Mouse (Mus musculus) stomach, postnatal 0 days (tissue): ENCODE results near the gene Wdr34. TPM values are rescaled to one million over a fixed set of nuclear protein-coding genes. Genes with fewer than 3 reads are reported as not detected.

ENCODE experiments used
- ATAC-seq: fragments of 200-750 bp; cut with Nextera tagmentation; 2 replicates; pipeline ENCODE4 v1.8.0; 2017; ENCODE audit not compliant: low FRiP score, low TSS enrichment
- DNase-seq: peaks from one replicate; pipeline ENCODE4 v3.0.0-alpha.2; 2016; ENCODE audit warnings: low spot score
- H3K27ac ChIP-seq: fragments of 300-500 bp; sonication (generic); replicated peaks from 2 replicates; pipeline ENCODE4 v1.5.1; 2014; ENCODE audit warnings: mild to moderate bottlenecking, control low read depth
- H3K27me3 ChIP-seq: fragments of 300-500 bp; sonication (generic); 2 replicates; pipeline ENCODE4 v1.6.1; 2014; ENCODE audit warnings: low read length; ENCODE audit not compliant: control insufficient read depth, insufficient read depth
- H3K36me3 ChIP-seq: fragments of 300-500 bp; sonication (generic); 2 replicates; pipeline ENCODE4 v1.6.1; 2014; ENCODE audit warnings: low read length, mixed read lengths; ENCODE audit not compliant: control insufficient read depth, insufficient read depth
- H3K4me1 ChIP-seq: fragments of 300-500 bp; sonication (generic); replicated peaks from 2 replicates; pipeline ENCODE4 v1.6.1; 2014; ENCODE audit warnings: antibody characterized with exemption; ENCODE audit not compliant: control insufficient read depth, insufficient read depth
- H3K4me2 ChIP-seq: fragments of 300-500 bp; sonication (generic); replicated peaks from 2 replicates; pipeline ENCODE4 v1.6.1; 2014; ENCODE audit warnings: low read depth, mild to moderate bottlenecking, control low read depth, moderate library complexity
- H3K4me3 ChIP-seq: fragments of 300-500 bp; sonication (generic); 2 replicates; pipeline ENCODE4 v1.5.1; 2014; ENCODE audit warnings: low read depth, low read length, control low read depth
- H3K9ac ChIP-seq: fragments of 300-500 bp; sonication (generic); 2 replicates; pipeline ENCODE4 v1.6.1; 2014; ENCODE audit warnings: mild to moderate bottlenecking, low read length, control low read depth, mixed read lengths
- H3K9me3 ChIP-seq: fragments of 300-500 bp; sonication (generic); 2 replicates; pipeline ENCODE4 v1.6.1; 2016; ENCODE audit warnings: low read length; ENCODE audit not compliant: control insufficient read depth
- CTCF ChIP-seq: IDR thresholded peaks from 2 replicates; pipeline ENCODE4 v1.5.1; 2016; ENCODE audit warnings: antibody characterized with exemption, low read depth, mild to moderate bottlenecking, moderate library complexity
- EP300 ChIP-seq: optimal IDR thresholded peaks from 2 replicates; pipeline ENCODE3; 2016; ENCODE audit warnings: antibody characterized with exemption
- WGBS: fragments of 180-500 bp; shearing (Covaris S2); extraction: QIAGEN DNeasy Blood & Tissue Kit; methylation state at CpG from one replicate; pipeline ENCODE4 v1.1.7; 2014; 5-methylcytosine and 5-hydroxymethylcytosine counted together
- polyA plus RNA-seq: library from polyadenylated mRNA; unstranded; fragments of >200 nt; fragmentation: Nextera tagmentation; extraction: Ambion mirVana; gene quantifications from 2 replicates; pipeline ENCODE4 v1.2.1, GENCODE M21; 2015

Wdr34 gene
- polyA plus RNA-seq, 1 experiment from 2014 or later, result 10.9 TPM

DNA sequence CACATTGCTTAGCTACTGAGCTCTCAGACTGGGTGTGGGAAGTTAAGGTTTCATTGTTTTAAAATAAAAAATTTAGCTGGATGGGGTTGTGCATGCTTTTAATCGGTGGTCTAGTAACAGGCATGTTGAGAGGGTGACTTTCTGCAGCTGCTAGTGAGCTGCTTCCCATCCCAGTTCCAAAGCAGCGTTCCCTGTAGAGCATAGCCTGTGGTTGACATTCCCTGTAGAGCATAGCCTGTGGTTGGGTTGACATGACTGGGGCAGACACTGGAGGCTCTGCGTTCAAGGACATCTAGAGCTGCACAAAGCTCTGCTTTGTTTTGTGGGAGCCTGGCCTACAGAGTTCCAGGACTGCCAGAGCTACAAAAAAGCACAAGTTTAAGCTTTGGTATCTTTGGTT is 24.6 kb upstream of the Wdr34 start:
- no peak for TF ChIP-seq EP300
- TF ChIP-seq CTCF, result no peak
- Histone ChIP-seq H3K9ac (no peak overlapping the region), H3K4me1 (peaks cover 1% of the 10 kb centered on the region; the same call in 1 of the 2 replicates), H3K36me3 (peaks cover 3% of the 10 kb centered on the region; the same call in 1 of the 2 replicates), H3K27ac (no peak overlapping the region), H3K4me2 (no peak overlapping the region), H3K9me3 (no peaks in the 10 kb centered on the region), H3K27me3 (no peaks in the 10 kb centered on the region), H3K4me3 (no peak overlapping the region)
- WGBS, result 79% methylated on average over 3 of the region's 3 CpGs
- DNase-seq, result no peak
- no peak for ATAC-seq

DNA sequence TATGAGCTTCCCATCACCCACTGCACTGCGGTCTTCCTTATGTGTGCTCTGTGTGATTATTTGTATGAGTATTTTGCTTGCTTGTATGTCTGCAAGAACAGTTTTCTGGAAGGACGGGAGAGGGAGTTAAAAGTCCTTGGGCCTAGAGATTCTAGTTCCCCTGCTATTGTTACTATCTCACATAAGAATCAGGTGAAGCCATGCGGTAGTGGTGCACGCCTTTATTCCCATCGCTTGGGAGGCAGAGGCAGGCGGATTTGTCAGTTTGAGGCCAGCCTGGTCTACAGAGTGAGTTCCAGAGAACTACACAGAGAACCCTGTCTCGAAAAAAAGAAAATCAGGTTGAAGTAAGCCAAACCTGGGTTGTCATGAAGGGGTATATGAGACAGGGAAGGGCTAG is 24.2 kb upstream of the Wdr34 start:
- no peak for TF ChIP-seq EP300
- TF ChIP-seq CTCF, result no peak
- no peak overlapping the region for H3K4me2 ChIP-seq
- H3K9ac ChIP-seq, result no peak overlapping the region
- H3K36me3 ChIP-seq, result peaks cover 3% of the 10 kb centered on the region; the same call in 1 of the 2 replicates
- no peaks in the 10 kb centered on the region for H3K9me3 ChIP-seq
- no peaks in the 10 kb centered on the region for H3K27me3 ChIP-seq
- 72% methylated on average over 7 of the region's 7 CpGs for WGBS
- ATAC-seq (no peak), DNase-seq (no peak)
- no peak overlapping the region for H3K4me3 ChIP-seq
- no peaks in the 10 kb centered on the region for H3K4me1 ChIP-seq
- no peak overlapping the region for H3K27ac ChIP-seq

DNA sequence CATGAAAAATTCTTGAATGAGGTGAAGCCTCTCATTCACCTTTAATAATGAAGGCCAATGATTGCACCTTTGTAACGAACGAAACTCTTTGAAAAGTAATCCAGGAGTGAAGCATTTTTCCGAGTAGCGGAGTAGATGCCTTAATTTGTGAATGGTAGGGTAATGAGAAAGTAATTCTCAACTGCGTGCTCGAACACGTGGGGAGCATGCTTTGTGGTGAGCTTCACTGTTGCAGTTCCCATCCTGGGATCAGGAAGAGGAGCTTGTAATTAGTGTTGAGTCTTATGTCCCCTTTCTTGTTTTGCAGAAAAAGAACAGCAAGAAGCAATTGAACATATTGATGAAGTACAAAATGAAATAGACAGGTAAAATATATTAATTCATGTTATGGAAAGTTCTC is 19.3 kb upstream of the Wdr34 start:
- Histone ChIP-seq H3K27me3 (no peaks in the 10 kb centered on the region), H3K36me3 (no peaks in the 10 kb centered on the region), H3K9me3 (no peaks in the 10 kb centered on the region), H3K4me1 (peaks cover 2% of the 10 kb centered on the region; the same call in 1 of the 2 replicates), H3K4me2 (peak overlapping the region; percentile 81), H3K27ac (no peak overlapping the region), H3K9ac (no peak overlapping the region), H3K4me3 (peak overlapping the region; percentile 62)
- DNase-seq (no peak), ATAC-seq (no peak)
- TF ChIP-seq EP300 (no peak), CTCF (no peak)
- 15% methylated on average over 7 of the region's 7 CpGs for WGBS

DNA sequence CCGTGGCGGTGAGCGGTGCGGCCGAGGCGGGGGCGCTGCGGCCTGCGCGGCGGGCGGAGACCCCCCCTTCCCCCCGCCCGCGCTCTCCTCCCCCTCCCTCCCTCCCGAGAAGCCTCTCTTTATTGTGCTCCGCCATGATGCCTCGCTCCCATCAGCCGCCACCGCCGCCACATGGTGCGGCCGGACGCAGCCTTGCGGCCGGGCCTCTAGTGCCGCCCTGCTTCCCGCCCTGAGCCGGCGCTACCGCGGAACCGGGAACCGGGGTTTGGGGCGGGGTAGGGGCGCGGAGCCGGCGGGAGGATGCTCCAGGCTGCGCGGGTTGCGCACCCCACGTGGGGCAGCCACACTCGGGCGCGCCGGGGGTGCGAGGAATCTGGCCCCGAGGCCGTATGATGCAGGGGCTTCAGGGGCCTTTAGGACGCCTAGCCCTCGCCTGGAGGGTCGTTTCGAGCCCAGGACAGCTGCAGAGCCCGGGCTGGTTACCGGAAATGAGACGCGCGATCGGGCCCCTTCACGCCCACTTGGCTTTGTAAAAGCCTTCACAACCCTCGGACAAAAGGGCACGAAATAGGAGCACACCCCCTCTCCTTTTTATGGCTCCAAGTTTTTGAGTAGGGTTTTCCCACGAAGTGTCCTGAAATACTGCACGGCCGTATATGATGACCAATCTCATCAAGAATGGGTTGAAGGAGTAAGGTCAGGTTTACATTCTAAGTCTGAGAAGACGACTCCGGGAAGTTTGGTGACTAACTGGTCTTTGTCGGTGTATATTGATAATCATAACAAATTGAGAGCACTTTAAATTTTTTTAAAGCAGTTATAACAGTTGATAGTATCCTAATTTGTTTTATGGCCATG is 18.6 kb upstream of the Wdr34 start:
- H3K27me3 ChIP-seq, result no peaks in the 10 kb centered on the region
- ATAC-seq (peak; percentile 5; the same call in 1 of the 2 replicates), DNase-seq (peak; percentile 59)
- H3K27ac ChIP-seq, result peak overlapping the region; percentile 99
- no peaks in the 10 kb centered on the region for H3K9me3 ChIP-seq
- no peak for TF ChIP-seq EP300
- TF ChIP-seq CTCF, result 0 out of 2 replicates have a peak, but pooled peaks have one; percentile 3
- H3K4me3 ChIP-seq, result peak overlapping the region; percentile 62
- under 1% methylated on average over 58 of the region's 69 CpGs for WGBS
- H3K9ac ChIP-seq, result peak overlapping the region; percentile 92
- peaks cover 2% of the 10 kb centered on the region; the same call in 1 of the 2 replicates for H3K4me1 ChIP-seq
- H3K4me2 ChIP-seq, result peak overlapping the region; percentile 81
- no peaks in the 10 kb centered on the region for H3K36me3 ChIP-seq

DNA sequence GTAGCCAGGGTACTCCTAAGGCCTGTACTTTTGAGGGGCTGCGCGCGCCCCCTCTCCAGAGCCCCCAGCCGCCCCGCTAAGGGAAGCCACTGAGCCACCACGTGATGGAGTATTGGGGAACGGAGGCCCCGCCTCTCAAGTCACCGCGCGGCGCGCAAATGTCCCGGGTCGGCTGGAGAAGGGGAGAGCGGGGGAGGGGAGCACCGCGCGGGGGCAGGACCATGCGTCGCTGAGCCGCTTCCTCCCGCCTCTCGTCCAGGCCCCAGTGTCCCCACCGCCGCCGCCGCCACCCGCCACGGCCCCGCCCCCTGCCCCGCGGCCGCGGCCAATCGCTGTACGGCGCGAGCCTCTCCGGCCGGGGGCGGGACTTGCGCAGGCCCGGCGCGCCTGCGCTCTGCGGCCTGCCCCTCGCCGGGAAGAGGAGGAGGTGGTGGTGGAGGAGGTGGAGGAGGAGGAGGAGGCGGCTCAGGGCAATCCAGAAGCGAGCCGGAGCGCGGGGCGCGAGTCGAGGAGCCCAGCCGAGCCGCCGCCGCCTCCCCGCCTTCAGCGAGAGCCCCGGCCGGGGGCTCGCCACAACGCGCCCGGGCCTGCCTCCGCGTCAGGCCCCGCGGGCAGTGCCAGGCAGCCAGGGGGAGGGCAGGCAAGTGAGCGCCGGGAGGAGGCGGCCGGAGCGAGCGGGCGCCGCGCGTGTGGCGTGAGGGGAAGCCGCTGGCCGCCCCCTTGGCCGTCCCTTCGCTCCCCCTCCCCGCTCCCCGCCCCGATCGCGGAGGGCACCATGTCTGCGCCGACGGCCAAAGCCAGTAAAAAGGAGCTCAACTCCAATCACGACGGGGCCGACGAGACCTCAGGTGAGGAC is 17.6 kb upstream of the Wdr34 start:
- Histone ChIP-seq H3K27me3 (no peaks in the 10 kb centered on the region), H3K4me3 (peak overlapping the region; percentile 62), H3K4me1 (peaks cover 2% of the 10 kb centered on the region; the same call in 1 of the 2 replicates), H3K36me3 (no peaks in the 10 kb centered on the region), H3K4me2 (peak overlapping the region; percentile 81), H3K27ac (peak overlapping the region; percentile 99), H3K9me3 (no peaks in the 10 kb centered on the region), H3K9ac (peak overlapping the region; percentile 92)
- TF ChIP-seq EP300 (no peak), CTCF (no peak; the same call in 1 of the 2 replicates)
- DNase-seq (peak; percentile 97), ATAC-seq (peak; percentile 93)
- under 1% methylated on average over 47 of the region's 101 CpGs for WGBS
